Mouse (Mus musculus) E14TG2a.4 (cell line): ENCODE measurements around the gene Smurf2.

Experiments
- CTCF ChIP-seq: conservative IDR thresholded peaks from 2 replicates; pipeline ENCODE4 v1.5.1; 2014; ENCODE audit warnings: low read length
- POU5F1 ChIP-seq: IDR thresholded peaks from 2 replicates; pipeline ENCODE4 v1.6.1; 2014; ENCODE audit warnings: low read length, borderline replicate concordance

DNA sequence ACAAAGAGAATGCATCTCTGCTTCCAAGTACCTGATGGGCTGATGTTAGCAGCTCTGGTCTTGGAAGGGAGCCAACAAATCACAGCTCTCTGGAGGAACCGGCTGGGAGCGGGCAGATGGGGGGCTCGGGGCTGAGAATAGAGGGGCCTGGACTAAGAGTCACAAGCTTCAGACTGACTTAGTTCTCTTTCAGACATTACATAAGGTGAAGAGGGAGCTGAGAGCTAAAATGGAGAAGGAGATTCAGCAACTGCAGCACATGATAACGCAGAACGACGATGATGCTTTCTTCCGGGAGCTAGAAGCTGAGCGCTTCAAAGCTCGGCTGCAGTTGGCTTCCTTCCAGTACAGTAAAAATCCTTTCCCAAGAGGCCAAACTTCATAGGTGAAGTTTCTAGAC, 102.2 kb downstream of the Smurf2 start:
- TF ChIP-seq CTCF (no peak), POU5F1 (no peak)
